Mouse (Mus musculus) forebrain, embryonic 12.5 days (tissue): ENCODE measurements around the gene Tex14. TPM values are rescaled to one million over a fixed set of nuclear protein-coding genes. Genes with fewer than 3 reads are reported as not detected.

Experiments used
- ATAC-seq: fragments of 200-750 bp; cut with Nextera tagmentation; 2 replicates; pipeline ENCODE4 v1.8.0; 2017; ENCODE audit warnings: moderate TSS enrichment; ENCODE audit not compliant: low FRiP score
- H3K27ac ChIP-seq: fragments of 300-500 bp; sonication (generic); 2 replicates; pipeline ENCODE4 v1.5.1; 2016; ENCODE audit warnings: mild to moderate bottlenecking
- H3K27me3 ChIP-seq: fragments of 300-500 bp; sonication (generic); 2 replicates; pipeline ENCODE4 v1.6.1; 2016; ENCODE audit warnings: mild to moderate bottlenecking
- H3K36me3 ChIP-seq: fragments of 300-500 bp; sonication (generic); replicated peaks from 2 replicates; pipeline ENCODE4 v1.6.1; 2016; ENCODE audit warnings: mild to moderate bottlenecking
- H3K4me1 ChIP-seq: fragments of 300-500 bp; sonication (generic); 2 replicates; pipeline ENCODE4 v1.6.1; 2016
- H3K4me2 ChIP-seq: fragments of 300-500 bp; sonication (generic); 2 replicates; pipeline ENCODE4 v1.6.1; 2016; ENCODE audit warnings: mild to moderate bottlenecking, moderate library complexity
- H3K4me3 ChIP-seq: fragments of 300-500 bp; sonication (generic); replicated peaks from 2 replicates; pipeline ENCODE4 v1.5.1; 2016; ENCODE audit warnings: mild to moderate bottlenecking
- H3K9ac ChIP-seq: fragments of 300-500 bp; sonication (generic); 2 replicates; pipeline ENCODE4 v1.6.1; 2016; ENCODE audit warnings: mild to moderate bottlenecking
- H3K9me3 ChIP-seq: fragments of 300-500 bp; sonication (generic); 2 replicates; pipeline ENCODE4 v1.6.1; 2016
- WGBS: fragments of 180-500 bp; shearing (Covaris S2); methylation state at CpG from one replicate; pipeline ENCODE4 v1.1.7; 2016; 5-methylcytosine and 5-hydroxymethylcytosine counted together
- polyA plus RNA-seq: library from polyadenylated mRNA; unstranded; fragments of >200 nt; fragmentation: Nextera tagmentation; extraction: Ambion mirVana; gene quantifications from 2 replicates; pipeline ENCODE4 v1.2.1, GENCODE M21; 2016

The Tex14 gene
- polyA plus RNA-seq, 1 experiment from 2014 or later = 0.42 TPM

DNA sequence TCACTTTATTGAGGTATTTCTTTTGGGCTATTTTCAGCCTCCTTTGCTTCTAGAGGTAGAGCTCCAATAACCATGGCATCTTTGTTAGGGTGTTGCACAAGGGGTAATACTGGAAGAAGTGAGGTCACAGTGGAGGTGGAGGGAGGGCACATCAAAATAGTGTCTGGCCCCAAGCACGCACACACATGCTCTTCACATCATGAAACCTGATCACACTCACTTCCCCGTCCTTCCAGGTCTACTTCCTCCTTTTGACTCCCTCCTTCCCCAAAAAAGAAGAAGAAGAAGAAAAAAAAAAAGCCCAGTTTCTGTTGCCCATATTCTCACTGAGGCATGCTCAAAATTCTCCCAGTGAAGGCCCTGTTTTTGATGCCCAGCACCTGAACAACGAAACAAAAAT is 122.5 kb downstream of the Tex14 start:
- H3K27ac ChIP-seq = no peak overlapping the region
- no peaks in the 10 kb centered on the region for H3K27me3 ChIP-seq
- no peak overlapping the region for H3K9ac ChIP-seq
- ATAC-seq = no peak
- no peak overlapping the region for H3K4me3 ChIP-seq
- H3K36me3 ChIP-seq = no peaks in the 10 kb centered on the region
- peaks cover 15% of the 10 kb centered on the region for H3K4me1 ChIP-seq
- no peak overlapping the region for H3K4me2 ChIP-seq
- WGBS = 80% methylated on average over 3 of the region's 3 CpGs
- no peaks in the 10 kb centered on the region for H3K9me3 ChIP-seq

GRCm38 (mm10) chr11:87527990-87528389 is 123.1 kb downstream of the Tex14 start:
- Histone ChIP-seq H3K9me3 (no peaks in the 10 kb centered on the region), H3K4me2 (no peak overlapping the region), H3K4me1 (peaks cover 15% of the 10 kb centered on the region), H3K36me3 (no peaks in the 10 kb centered on the region), H3K4me3 (no peak overlapping the region), H3K27ac (no peak overlapping the region), H3K27me3 (no peaks in the 10 kb centered on the region), H3K9ac (no peak overlapping the region)
- 62% methylated on average over 4 of the region's 4 CpGs for WGBS
- ATAC-seq = no peak

- no peaks in the 10 kb centered on the region for H3K36me3 ChIP-seq
- no peak overlapping the region for H3K9ac ChIP-seq
- H3K9me3 ChIP-seq = no peaks in the 10 kb centered on the region
- H3K4me1 ChIP-seq = no peaks in the 10 kb centered on the region
- no peak overlapping the region for H3K4me3 ChIP-seq
- H3K4me2 ChIP-seq = no peak overlapping the region
- no peaks in the 10 kb centered on the region for H3K27me3 ChIP-seq
- WGBS = 53% methylated on average over 6 of the region's 6 CpGs
- no peak for ATAC-seq
- H3K27ac ChIP-seq = no peak overlapping the region
Measured at GRCm38 (mm10) chr11:87531695-87532094, 126.8 kb downstream of the Tex14 start.

DNA sequence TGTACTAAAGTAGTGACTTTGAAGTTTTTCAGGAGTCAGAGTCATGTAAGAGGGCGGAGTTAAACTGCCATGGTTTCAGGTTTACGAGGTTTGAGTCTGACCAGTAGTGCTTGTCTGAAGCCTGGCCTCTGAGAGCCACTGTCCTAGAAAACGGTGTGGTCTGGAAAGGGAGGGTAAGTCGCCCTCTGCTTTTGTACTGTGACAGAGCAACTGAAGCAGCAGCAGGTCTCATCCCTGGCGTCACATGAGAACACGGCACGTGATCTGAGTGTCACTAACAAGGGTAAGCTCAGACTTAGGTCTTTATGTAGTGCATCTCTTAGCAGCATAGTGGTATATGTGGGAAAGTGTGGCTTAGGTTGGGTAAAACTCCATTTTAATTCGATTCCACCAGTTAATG is 137.4 kb downstream of the Tex14 start:
- Histone ChIP-seq H3K9me3 (no peaks in the 10 kb centered on the region), H3K4me2 (no peak overlapping the region), H3K27me3 (no peaks in the 10 kb centered on the region), H3K9ac (no peak overlapping the region), H3K36me3 (no peaks in the 10 kb centered on the region), H3K27ac (no peak overlapping the region), H3K4me3 (no peak overlapping the region), H3K4me1 (no peaks in the 10 kb centered on the region)
- ATAC-seq = no peak
- WGBS = 51% methylated on average over 8 of the region's 8 CpGs

DNA sequence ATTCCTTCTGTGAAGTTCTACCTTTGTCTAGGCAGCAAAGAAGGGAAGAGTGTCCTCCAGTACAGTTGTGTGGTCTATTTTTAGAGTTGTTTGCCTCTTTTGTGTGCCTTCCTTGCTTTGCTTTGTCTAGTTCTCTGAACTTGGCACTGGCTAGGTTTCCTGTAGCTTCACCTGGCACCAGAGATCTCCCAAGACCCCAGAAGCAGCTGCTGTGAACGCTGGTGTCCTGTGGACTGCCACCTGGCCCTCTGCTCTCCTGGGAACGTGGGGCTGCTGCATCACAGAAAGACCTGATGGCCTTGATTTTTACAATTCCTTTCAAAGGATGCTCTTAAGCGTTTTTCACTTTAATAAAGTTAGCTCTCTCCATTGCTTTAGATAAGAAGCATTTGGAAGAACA is 138.0 kb downstream of the Tex14 start:
- H3K4me3 ChIP-seq = no peak overlapping the region
- no peaks in the 10 kb centered on the region for H3K9me3 ChIP-seq
- H3K4me1 ChIP-seq = no peaks in the 10 kb centered on the region
- no peak for ATAC-seq
- no peak overlapping the region for H3K4me2 ChIP-seq
- no peak overlapping the region for H3K27ac ChIP-seq
- H3K36me3 ChIP-seq = no peaks in the 10 kb centered on the region
- H3K27me3 ChIP-seq = no peaks in the 10 kb centered on the region
- H3K9ac ChIP-seq = no peak overlapping the region
- 64% methylated on average over 3 of the region's 3 CpGs for WGBS

DNA sequence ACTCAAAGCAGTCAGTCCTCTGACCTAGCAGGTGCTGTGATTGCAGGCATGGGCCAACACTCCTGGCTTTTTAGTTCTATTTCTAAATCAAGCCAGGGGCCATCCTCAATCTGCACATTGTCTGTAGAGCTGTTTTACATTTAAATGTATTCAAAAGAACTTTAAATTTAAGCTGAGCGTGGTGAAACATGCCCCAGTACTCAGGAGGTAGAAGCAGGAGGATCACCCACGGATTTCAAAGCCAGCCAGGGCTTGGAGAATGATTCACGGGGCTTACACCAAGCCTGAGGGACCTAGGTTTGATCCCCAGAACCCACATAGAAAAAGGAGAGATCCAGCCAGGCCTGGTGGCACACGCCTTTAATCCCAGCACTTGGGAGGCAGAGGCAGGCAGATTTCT is 148.5 kb downstream of the Tex14 start:
- no peak overlapping the region for H3K4me3 ChIP-seq
- peaks cover 12% of the 10 kb centered on the region for H3K4me1 ChIP-seq
- no peak for ATAC-seq
- no peak overlapping the region for H3K9ac ChIP-seq
- no peak overlapping the region for H3K4me2 ChIP-seq
- H3K9me3 ChIP-seq = no peaks in the 10 kb centered on the region
- no peak overlapping the region for H3K27ac ChIP-seq
- no peaks in the 10 kb centered on the region for H3K36me3 ChIP-seq
- no peaks in the 10 kb centered on the region for H3K27me3 ChIP-seq
- 73% methylated on average over 4 of the region's 4 CpGs for WGBS

DNA sequence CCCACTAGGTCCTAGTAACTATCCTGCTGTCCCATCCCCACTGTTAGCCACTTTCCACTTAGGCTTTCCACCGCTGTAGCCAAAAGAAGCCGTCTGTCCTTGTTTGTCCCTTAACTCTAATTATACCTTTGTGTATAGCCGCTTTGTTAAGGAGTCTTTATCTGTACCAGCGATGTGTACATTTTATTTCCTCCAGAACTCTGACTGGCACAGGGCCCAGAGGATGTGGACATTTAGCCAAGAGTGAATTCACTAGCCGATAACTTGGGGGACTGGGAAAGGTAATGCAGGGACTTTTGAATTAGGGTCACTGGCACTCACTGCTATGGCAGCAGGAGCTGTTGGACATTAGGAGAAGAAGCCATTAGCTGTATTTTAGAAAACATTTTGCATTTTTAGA is 149.5 kb downstream of the Tex14 start:
- no peaks in the 10 kb centered on the region for H3K36me3 ChIP-seq
- H3K27ac ChIP-seq = no peak overlapping the region
- H3K27me3 ChIP-seq = no peaks in the 10 kb centered on the region
- no peak overlapping the region for H3K4me3 ChIP-seq
- ATAC-seq = no peak
- H3K9ac ChIP-seq = no peak overlapping the region
- no peaks in the 10 kb centered on the region for H3K9me3 ChIP-seq
- 58% methylated on average over 5 of the region's 5 CpGs for WGBS
- H3K4me1 ChIP-seq = peaks cover 12% of the 10 kb centered on the region
- H3K4me2 ChIP-seq = no peak overlapping the region

- Histone ChIP-seq H3K4me3 (no peak overlapping the region), H3K9ac (no peak overlapping the region), H3K9me3 (no peaks in the 10 kb centered on the region), H3K27me3 (no peaks in the 10 kb centered on the region), H3K36me3 (no peaks in the 10 kb centered on the region), H3K4me1 (peaks cover 12% of the 10 kb centered on the region), H3K4me2 (no peak overlapping the region), H3K27ac (no peak overlapping the region)
- no peak for ATAC-seq
- 41% methylated on average over 2 of the region's 2 CpGs for WGBS
Measured at GRCm38 (mm10) chr11:87555106-87555703, 150.3 kb downstream of the Tex14 start.

GRCm38 (mm10) chr11:87561208-87561607 is 156.3 kb downstream of the Tex14 start:
- Histone ChIP-seq H3K27ac (no peak overlapping the region), H3K4me1 (no peaks in the 10 kb centered on the region), H3K27me3 (no peaks in the 10 kb centered on the region), H3K9ac (no peak overlapping the region), H3K4me2 (no peak overlapping the region), H3K9me3 (no peaks in the 10 kb centered on the region), H3K4me3 (no peak overlapping the region), H3K36me3 (no peaks in the 10 kb centered on the region)
- 85% methylated on average over 6 of the region's 6 CpGs for WGBS
- no peak for ATAC-seq

DNA sequence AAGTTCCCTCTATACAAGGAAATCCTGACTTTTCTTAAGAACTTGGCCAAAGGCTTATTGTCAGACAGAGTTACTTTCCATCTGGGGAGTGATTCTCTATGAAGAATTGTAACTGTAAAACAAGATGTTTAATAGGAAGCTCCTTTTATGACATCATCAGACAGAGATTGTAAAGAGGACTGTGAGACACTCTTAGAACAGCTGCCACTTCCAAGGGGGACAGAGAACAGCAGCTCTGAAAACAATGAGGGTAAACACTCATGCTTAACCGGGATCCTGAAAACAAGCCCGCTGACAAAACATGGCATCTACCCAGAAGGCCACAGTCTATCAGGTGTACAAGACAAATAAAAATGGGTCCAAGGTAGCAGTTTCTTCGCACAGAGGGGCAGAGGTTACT is 161.6 kb downstream of the Tex14 start, which contains the start of gene Gm11492:
Gm11492 (plus strand) TSS at position 153 of the 400 bp plus-strand sequence.
- H3K27me3 ChIP-seq = no peaks in the 10 kb centered on the region
- H3K4me2 ChIP-seq = no peak within 1 kb of the TSS
- no peak within 1 kb of the TSS for H3K27ac ChIP-seq
- no peaks in the 10 kb centered on the region for H3K36me3 ChIP-seq
- ATAC-seq = no peak
- WGBS = 86% methylated on average over 3 of the region's 3 CpGs
- H3K4me3 ChIP-seq = no peak within 1 kb of the TSS
- H3K9me3 ChIP-seq = no peaks in the 10 kb centered on the region
- no peak within 1 kb of the TSS for H3K9ac ChIP-seq
- H3K4me1 ChIP-seq = no peaks in the 10 kb centered on the region

GRCm38 (mm10) chr11:87568255-87568953 is 163.5 kb downstream of the Tex14 start, which contains the start of gene Sept4:
TSS of gene Sept4 (plus strand) at chr11:87568903.
- no peak for ATAC-seq
- Histone ChIP-seq H3K27ac (no peak within 1 kb of the TSS), H3K36me3 (no peaks in the 10 kb centered on the region), H3K27me3 (no peaks in the 10 kb centered on the region), H3K9ac (no peak within 1 kb of the TSS), H3K9me3 (no peaks in the 10 kb centered on the region), H3K4me3 (no peak within 1 kb of the TSS), H3K4me1 (no peaks in the 10 kb centered on the region), H3K4me2 (no peak within 1 kb of the TSS)
- 84% methylated on average over 7 of the region's 7 CpGs for WGBS

GRCm38 (mm10) chr11:87570743-87571142 is 165.9 kb downstream of the Tex14 start:
- 72% methylated on average over 5 of the region's 5 CpGs for WGBS
- H3K36me3 ChIP-seq = no peaks in the 10 kb centered on the region
- H3K4me2 ChIP-seq = no peak overlapping the region
- H3K4me3 ChIP-seq = no peak overlapping the region
- ATAC-seq = no peak
- no peak overlapping the region for H3K9ac ChIP-seq
- H3K27ac ChIP-seq = no peak overlapping the region
- H3K27me3 ChIP-seq = no peaks in the 10 kb centered on the region
- H3K9me3 ChIP-seq = no peaks in the 10 kb centered on the region
- H3K4me1 ChIP-seq = no peaks in the 10 kb centered on the region

DNA sequence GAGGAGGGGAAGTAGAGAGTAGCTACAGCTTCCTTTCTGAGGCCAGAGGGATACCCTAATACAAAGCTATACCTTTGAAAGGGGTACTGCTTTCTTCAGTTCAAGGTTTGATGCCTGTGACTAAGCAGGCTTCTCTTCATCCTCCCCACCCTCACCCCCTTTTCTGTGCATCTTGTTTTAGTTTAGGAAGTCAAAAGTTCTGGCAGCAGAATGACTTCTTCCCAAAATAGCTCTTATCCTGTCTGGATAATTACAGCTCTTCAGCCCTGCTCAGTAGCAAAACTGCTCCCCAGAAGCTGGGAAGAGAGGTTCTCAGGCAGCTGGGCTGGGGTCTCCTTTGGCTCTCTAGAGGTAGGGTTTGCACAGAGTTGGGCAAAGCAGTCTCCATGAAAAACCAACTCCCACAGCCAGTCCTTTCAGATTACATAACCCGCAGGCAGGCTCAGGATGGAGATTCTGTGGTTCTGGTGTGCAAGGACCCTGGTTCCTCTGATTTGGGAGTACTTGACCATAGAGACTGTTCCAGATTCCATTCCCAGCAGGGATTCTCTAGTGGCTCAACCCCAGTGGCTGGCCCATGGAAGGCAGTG is 166.6 kb downstream of the Tex14 start:
- 91% methylated on average over 1 of the region's 1 CpGs for WGBS
- Histone ChIP-seq H3K27ac (no peak overlapping the region), H3K9ac (no peak overlapping the region), H3K4me3 (no peak overlapping the region), H3K27me3 (no peaks in the 10 kb centered on the region), H3K4me2 (no peak overlapping the region), H3K36me3 (no peaks in the 10 kb centered on the region), H3K4me1 (no peaks in the 10 kb centered on the region), H3K9me3 (no peaks in the 10 kb centered on the region)
- ATAC-seq = no peak
